Mouse (Mus musculus) hindbrain, embryonic 10.5 days (tissue): ENCODE data around the gene Smap1. TPM values are rescaled to one million over a fixed set of nuclear protein-coding genes. Genes with fewer than 3 reads are reported as not detected.

ENCODE experiments used
- polyA plus RNA-seq: library from polyadenylated mRNA; unstranded; fragments of >200 nt; fragmentation: Nextera tagmentation; extraction: Ambion mirVana; gene quantifications from 2 replicates; pipeline ENCODE4 v1.2.1, GENCODE M21; 2016

The Smap1 gene
- polyA plus RNA-seq, 1 experiment from 2014 or later: 44.6 TPM

Other genes with a start within 250 kb of the Smap1 start
- gene B3gat2, start 160.6 kb downstream of the Smap1 start, polyA plus RNA-seq: 0.90 and 3.0 TPM in 2 replicates
- gene Sdhaf4, start 83.3 kb upstream of the Smap1 start, polyA plus RNA-seq: 80.7 and 82.8 TPM in 2 replicates
- gene Fam135a, start 178.0 kb upstream of the Smap1 start, polyA plus RNA-seq: 24.5 and 36.0 TPM in 2 replicates